11 mouse cellular contexts compared by ENCODE assay signal in genomic region chr14:121983009-121983933, GRCm38 (mm10). TPM values are rescaled to one million over a fixed set of nuclear protein-coding genes. Genes with fewer than 3 reads are reported as not detected.
DNase-seq lines count a peak whose midpoint lies in the region; ATAC-seq and TF ChIP-seq lines count a peak whose summit lies in the region.
"Had no signal": no experiment of that assay in that cellular context is flagged by ENCODE, and none has a peak within 500 bp of the region (broad histone marks: within the 10 kb centered on the region; RNA-seq: fewer than 3 reads in every experiment).

No protein-coding gene starts in this region.

- no peaks in the 10 kb centered on the region for H3K9me3 ChIP-seq in heart, embryonic 16.5 days (replicated peaks; ENCODE audit: control insufficient read depth, low read length)
- H3K9me3 ChIP-seq in kidney, embryonic 14.5 days (ENCODE audit: control insufficient read depth, low read length), result no peaks in the 10 kb centered on the region
- no peaks in the 10 kb centered on the region for H3K9me3 ChIP-seq in liver, postnatal 0 days (ENCODE audit: low read length)

- H3K27ac ChIP-seq in heart, embryonic 16.5 days (ENCODE audit: low read length), result peak overlapping the region; percentile 64
- peak overlapping the region; percentile 90 for H3K27ac ChIP-seq in bone marrow macrophage, adult 2 months (ENCODE audit: insufficient read depth, low read depth, low read length)
- peak overlapping the region; percentile 57 for H3K27ac ChIP-seq in kidney, embryonic 14.5 days (ENCODE audit: low read depth, low read length)
- no peak overlapping the region for H3K27ac ChIP-seq in liver, postnatal 0 days (ENCODE audit: low read depth)

- TF ChIP-seq CTCF in bone marrow macrophage, adult 2 months (IDR thresholded peaks at IDR 0.05; ENCODE audit: low read depth, low read length), result no peak
- no peak for TF ChIP-seq CTCF in liver, postnatal 0 days (IDR thresholded peaks at IDR 0.05; ENCODE audit: low read depth)

- TF ChIP-seq POLR2A in bone marrow macrophage, adult 2 months (IDR thresholded peaks at IDR 0.05; ENCODE audit: borderline replicate concordance, low read depth, low read length), result no peak

- peaks cover 6% of the 10 kb centered on the region for H3K4me1 ChIP-seq in heart, embryonic 16.5 days (ENCODE audit: control insufficient read depth, insufficient read depth, low read length)
- H3K4me1 ChIP-seq in bone marrow macrophage, adult 2 months (ENCODE audit: control insufficient read depth, insufficient read depth, low read length), result peaks cover 49% of the 10 kb centered on the region
- peaks cover 3% of the 10 kb centered on the region; the same call in 1 of the 2 replicates for H3K4me1 ChIP-seq in kidney, embryonic 14.5 days (ENCODE audit: control insufficient read depth, insufficient read depth, low read length)
- peaks cover 12% of the 10 kb centered on the region for H3K4me1 ChIP-seq in liver, postnatal 0 days (ENCODE audit: insufficient read depth)

- no peak for DNase-seq in heart, adult 18-20 months
- DNase-seq in liver, postnatal 0 days, result no peak
- no peak for DNase-seq in adipocyte (ENCODE audit: low spot score)
- no peak for DNase-seq in left cerebral cortex, adult 8-10 months (ENCODE audit: low spot score in 2 of 2)
- DNase-seq in adrenal gland, adult 18-20 months (ENCODE audit: low spot score in 2 of 2), result no peak
- DNase-seq: cerebellum, postnatal 14 days; gastrocnemius, postnatal 36 days had no signal

- TF ChIP-seq EP300 in liver, postnatal 0 days (IDR thresholded peaks at IDR 0.05; ENCODE audit: low read depth), result no peak

- no peak overlapping the region for H3K4me3 ChIP-seq in heart, embryonic 16.5 days (ENCODE audit: low read length)
- no peak overlapping the region for H3K4me3 ChIP-seq in bone marrow macrophage, adult 2 months (ENCODE audit: insufficient read depth, low read length)
- no peak overlapping the region for H3K4me3 ChIP-seq in kidney, embryonic 14.5 days (ENCODE audit: low read length)
- H3K4me3 ChIP-seq in liver, postnatal 0 days (ENCODE audit: low read depth, low read length), result no peak overlapping the region

- H3K27me3 ChIP-seq in heart, embryonic 16.5 days (ENCODE audit: control insufficient read depth, insufficient read depth, low read length), result no peaks in the 10 kb centered on the region
- no peaks in the 10 kb centered on the region for H3K27me3 ChIP-seq in kidney, embryonic 14.5 days (ENCODE audit: control insufficient read depth, insufficient read depth, low read length)
- H3K27me3 ChIP-seq in liver, postnatal 0 days (ENCODE audit: insufficient read depth, low read length), result no peaks in the 10 kb centered on the region

- 36% methylated on average over 8 of the region's 8 CpGs for WGBS in heart, embryonic 16.5 days
- whole genome bisulfite sequencing in kidney, embryonic 14.5 days, result 35% methylated on average over 8 of the region's 8 CpGs
- 33% methylated on average over 8 of the region's 8 CpGs for WGBS in liver, postnatal 0 days (ENCODE audit: insufficient replicate concordance)

- no peaks in the 10 kb centered on the region for H3K36me3 ChIP-seq in heart, embryonic 16.5 days (ENCODE audit: control insufficient read depth, insufficient read depth)
- H3K36me3 ChIP-seq in kidney, embryonic 14.5 days (ENCODE audit: control insufficient read depth, insufficient read depth, low read length), result no peaks in the 10 kb centered on the region
- H3K36me3 ChIP-seq in liver, postnatal 0 days (replicated peaks; ENCODE audit: insufficient read depth, low read length), result no peaks in the 10 kb centered on the region; the same call in 1 of the 2 replicates

- H3K4me2 ChIP-seq in heart, embryonic 16.5 days (ENCODE audit: low read depth, low read length), result no peak overlapping the region
- H3K4me2 ChIP-seq in kidney, embryonic 14.5 days (replicated peaks; ENCODE audit: low read depth, low read length), result no peak overlapping the region
- no peak overlapping the region for H3K4me2 ChIP-seq in liver, postnatal 0 days (ENCODE audit: low read depth, low read length)

- H3K9ac ChIP-seq in heart, embryonic 16.5 days (ENCODE audit: low read length), result no peak overlapping the region
- no peak overlapping the region for H3K9ac ChIP-seq in kidney, embryonic 14.5 days (ENCODE audit: low read depth, low read length)
- H3K9ac ChIP-seq in liver, postnatal 0 days (replicated peaks), result no peak overlapping the region

- ATAC-seq in heart, embryonic 16.5 days (replicated peaks; ENCODE audit: extremely low read depth, insufficient read depth, low FRiP score), result no peak; the same call in none of the 2 replicates
- ATAC-seq in kidney, embryonic 14.5 days (ENCODE audit: low FRiP score, low TSS enrichment), result peak; percentile 74; the same call in 1 of the 2 replicates
- ATAC-seq in liver, postnatal 0 days, result 0 out of 2 replicates have a peak, but pooled peaks have one; percentile 31

RNA-seq across cellular contexts. Expression of gene Gpr183, which starts 18.3 kb away (rescaled TPM):
- polyA plus RNA-seq in heart, embryonic 16.5 days (2015; fragmentation: Nextera tagmentation; extraction: Ambion mirVana), result 2.4 and 3.6 TPM in 2 replicates
- total RNA-seq in heart, adult 18-20 months (2021), result 1 to 10 TPM in 1 of 2 experiments, under 1 TPM in 1; 0.62 to 1.8 TPM
- 33.0 and 34.1 TPM in 2 replicates for polyA plus RNA-seq in bone marrow macrophage, adult 2 months (2012; ENCODE audit: insufficient read depth, insufficient read length, missing spikeins)
- 3.9 and 4.0 TPM in 2 replicates for polyA plus RNA-seq in kidney, embryonic 14.5 days (2014; fragmentation: Nextera tagmentation; extraction: Ambion mirVana)
- 0.94 and 0.95 TPM in 2 replicates for polyA plus RNA-seq in liver, postnatal 0 days (2015; fragmentation: Nextera tagmentation; extraction: Ambion mirVana)
- total RNA-seq in left cerebral cortex, adult 8-10 months (2022), result 1 to 10 TPM in 2 of 4 experiments, under 1 TPM in 2; 0.44 to 2.6 (median 1.2) TPM
- total RNA-seq in adrenal gland, adult 18-20 months (2021), result under 1 TPM; 0.67 to 0.93 TPM

RNA-seq across cellular contexts. Expression of gene Timm8a2, which starts 51.2 kb away (rescaled TPM):
- polyA plus RNA-seq in heart, embryonic 16.5 days (2015; fragmentation: Nextera tagmentation; extraction: Ambion mirVana), result not detected in 2 replicates
- not detected for total RNA-seq in heart, adult 18-20 months (2021)
- not detected in 2 replicates for polyA plus RNA-seq in bone marrow macrophage, adult 2 months (2012; ENCODE audit: insufficient read depth, insufficient read length, missing spikeins)
- polyA plus RNA-seq in kidney, embryonic 14.5 days (2014; fragmentation: Nextera tagmentation; extraction: Ambion mirVana), result not detected in 2 replicates
- polyA plus RNA-seq in liver, postnatal 0 days (2015; fragmentation: Nextera tagmentation; extraction: Ambion mirVana), result not detected in 2 replicates
- total RNA-seq in left cerebral cortex, adult 8-10 months (2022), result under 1 TPM in 1 of 4 experiments, not detected in 3; 0.44 TPM
- not detected for total RNA-seq in adrenal gland, adult 18-20 months (2021)
- total RNA-seq: gastrocnemius, postnatal 36 days had no signal
- polyA plus RNA-seq: forebrain, embryonic 11.5 days had no signal
